Mouse (Mus musculus) thymus, postnatal 0 days (tissue): Measurements from ENCODE around the gene Hrh3. TPM values are rescaled to one million over a fixed set of nuclear protein-coding genes. Genes with fewer than 3 reads are reported as not detected.

Source experiments
- DNase-seq: peaks from one replicate; pipeline ENCODE4 v3.0.0-alpha.2; 2015; ENCODE audit warnings: low spot score
- polyA plus RNA-seq: library from polyadenylated mRNA; unstranded; fragments of >200 nt; fragmentation: Nextera tagmentation; extraction: Ambion mirVana; gene quantifications from 2 replicates; pipeline ENCODE4 v1.2.1, GENCODE M21; 2015

Gene Hrh3
- 0.46 and 0.49 TPM in 2 replicates for polyA plus RNA-seq

DNA sequence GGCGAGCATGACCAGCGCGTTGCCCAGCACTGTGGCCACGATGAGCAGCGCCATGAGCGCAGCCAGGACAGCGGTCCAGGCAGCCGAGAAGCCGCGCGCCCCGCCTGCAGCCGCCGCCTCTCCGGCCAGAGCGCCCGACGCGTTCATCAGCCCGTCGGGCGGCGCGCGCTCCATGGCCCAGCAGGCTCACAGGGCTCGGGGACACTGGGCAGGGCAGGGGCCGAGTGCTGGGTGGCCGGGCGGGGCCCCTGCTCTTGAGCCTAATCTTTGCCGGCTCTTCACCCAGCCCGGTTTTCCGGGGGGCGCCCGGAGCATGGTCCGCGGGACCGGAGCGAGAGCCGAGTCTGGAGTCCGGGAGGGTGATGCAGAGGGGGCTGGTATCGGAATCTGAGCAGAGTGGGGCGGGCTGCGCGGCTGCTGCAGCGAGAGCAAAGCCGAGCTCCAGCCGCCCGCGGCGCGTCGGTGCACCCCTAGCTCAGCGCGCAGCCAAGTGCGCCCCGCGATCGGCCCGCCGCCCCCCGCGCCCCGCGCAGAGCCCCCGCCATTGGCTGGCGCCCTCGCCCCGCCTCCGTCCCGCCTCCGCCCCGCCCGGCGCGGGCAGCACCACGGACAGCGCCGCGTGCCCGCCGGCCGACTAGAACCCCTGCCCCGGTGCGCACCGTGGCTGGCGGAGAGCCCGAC is at the start of gene Hrh3:
TSS of gene Hrh3 (minus strand) at position 511 of the 681 bp plus-strand sequence.
- DNase-seq = peak; percentile 83

DNA sequence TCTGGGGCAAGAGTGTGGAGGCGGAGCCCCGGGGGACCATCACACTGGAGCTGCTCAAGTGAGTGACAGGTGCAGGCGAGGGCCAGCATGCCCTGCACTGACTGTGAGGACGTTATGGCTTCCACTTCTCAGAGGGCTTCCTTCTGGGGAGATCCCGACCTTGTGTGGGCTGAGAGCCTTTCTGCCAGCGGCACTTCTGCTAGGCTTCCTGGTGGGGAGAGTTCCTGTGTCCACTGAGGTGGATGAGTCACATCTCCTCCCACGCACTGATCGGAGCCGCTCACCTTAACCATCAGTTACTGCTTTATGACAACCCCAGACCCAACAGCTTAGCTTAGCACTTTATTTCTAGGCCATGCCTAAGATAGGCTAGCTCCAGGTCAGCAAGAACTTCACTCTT is 44.3 kb upstream of the Hrh3 start:
- DNase-seq = no peak

DNA sequence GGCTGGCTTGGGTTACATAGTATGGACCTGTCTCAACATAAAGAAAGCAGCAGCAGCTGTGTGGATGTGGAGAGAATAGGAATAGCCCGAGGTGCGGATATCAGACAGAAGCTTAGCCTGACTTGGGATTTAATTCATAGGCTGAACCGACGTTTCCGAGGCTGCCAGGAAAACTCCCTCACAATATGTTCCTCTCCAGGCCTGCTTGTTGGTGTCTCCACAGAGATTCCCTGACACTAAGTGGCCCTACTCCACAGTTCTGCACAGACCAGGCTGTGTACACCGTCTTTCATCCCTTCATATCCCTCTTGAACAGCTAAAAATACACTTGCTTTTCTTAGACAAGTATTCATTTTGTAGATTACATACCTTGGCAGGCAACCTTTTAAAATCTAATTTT is 43.1 kb upstream of the Hrh3 start:
- no peak for DNase-seq

DNA sequence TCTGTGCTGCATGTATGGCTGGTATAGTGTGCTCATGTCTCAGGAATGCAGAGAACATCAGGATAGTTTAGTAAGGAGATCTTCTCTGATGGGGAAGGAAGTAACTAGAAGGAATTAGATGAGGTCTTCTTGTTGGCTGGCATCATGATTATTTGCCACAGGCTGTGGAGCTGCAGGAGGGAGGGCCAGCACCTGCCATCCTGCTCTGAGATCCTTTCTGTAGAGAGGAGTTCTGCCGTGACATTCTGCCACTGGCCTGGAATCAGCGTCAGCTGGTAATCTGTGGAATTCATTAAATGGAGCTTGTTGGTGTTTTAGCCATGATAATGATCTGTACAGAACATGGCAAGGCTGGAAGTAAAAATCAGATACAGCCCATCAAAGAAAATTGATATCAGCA is 41.8 kb upstream of the Hrh3 start:
- DNase-seq = no peak

DNA sequence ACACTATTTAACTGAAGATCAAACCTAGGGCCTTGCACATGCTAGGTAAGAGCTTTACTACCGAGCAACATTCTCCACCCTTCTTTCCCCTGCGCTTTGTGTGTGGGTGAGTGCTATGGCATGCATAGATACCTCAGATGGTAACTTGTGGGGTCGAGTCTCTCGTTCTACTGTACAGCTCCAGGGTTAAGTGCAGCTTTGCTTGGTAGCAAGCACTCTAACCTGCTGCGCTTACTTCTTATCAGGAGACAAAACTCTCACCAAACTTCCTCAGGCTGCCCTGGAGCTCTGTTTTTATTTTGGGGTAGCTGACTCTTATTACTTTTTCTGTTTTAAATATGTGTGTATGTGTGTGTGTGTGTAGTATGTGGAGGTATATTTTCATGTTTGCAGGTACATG is 31.1 kb upstream of the Hrh3 start:
- no peak for DNase-seq

DNA sequence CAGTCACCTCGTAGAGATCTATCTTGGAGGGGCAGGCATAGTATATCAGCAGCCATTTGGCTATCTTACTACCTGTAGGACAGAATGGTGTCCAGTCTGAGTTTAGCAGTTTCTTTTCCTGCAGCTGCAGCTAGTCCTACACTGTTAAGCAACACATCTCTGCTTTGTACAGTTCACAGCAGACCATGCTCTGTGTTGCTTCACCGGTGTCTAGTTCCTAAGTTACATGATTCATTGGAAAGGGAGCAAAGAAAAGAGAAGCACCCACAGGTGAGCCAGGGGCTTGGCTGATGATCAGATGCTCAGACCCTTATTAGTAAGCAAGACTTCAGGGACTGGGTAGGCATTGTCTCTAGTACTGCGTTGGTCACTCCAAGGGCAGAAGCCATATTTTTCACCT is 29.6 kb upstream of the Hrh3 start:
- no peak for DNase-seq

DNA sequence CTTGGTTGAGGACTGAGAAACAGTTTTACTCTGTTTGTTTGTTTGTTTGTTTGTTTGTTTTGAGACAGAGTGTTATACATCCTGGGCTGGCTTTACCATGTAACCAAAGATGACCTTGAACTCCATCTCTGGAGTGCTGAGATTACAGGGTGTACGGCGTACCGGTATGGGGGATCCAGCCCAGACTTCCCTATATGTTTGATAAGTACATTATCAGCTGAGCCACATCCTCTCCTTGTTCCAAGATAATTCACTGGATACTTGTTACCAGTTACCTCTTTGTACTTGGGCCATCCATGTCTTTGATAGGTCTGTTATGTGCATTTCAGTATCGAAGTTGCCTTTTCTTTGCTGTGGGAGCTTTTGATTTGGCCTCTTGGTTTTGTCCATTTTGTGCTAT is 28.9 kb upstream of the Hrh3 start:
- DNase-seq = no peak

DNA sequence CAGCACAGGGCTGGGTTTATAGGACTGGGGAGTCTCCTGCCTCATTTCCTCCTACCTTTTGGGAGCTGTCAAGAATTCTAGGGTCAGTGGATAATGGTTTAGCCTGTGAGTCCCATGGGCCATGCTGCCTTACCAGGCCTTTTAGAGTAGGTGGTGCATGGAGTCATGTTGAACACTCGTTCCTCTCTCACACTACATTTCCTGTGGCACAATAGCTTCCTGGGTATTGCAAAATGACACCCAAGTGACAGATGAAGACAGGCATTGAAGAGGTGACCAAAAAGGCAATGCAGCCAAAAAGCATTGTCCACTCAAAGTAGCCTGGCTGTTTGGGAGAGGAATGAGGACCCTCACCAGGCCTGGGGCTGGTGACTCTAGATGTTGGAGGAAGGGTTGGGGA is 23.4 kb upstream of the Hrh3 start:
- DNase-seq = no peak

DNA sequence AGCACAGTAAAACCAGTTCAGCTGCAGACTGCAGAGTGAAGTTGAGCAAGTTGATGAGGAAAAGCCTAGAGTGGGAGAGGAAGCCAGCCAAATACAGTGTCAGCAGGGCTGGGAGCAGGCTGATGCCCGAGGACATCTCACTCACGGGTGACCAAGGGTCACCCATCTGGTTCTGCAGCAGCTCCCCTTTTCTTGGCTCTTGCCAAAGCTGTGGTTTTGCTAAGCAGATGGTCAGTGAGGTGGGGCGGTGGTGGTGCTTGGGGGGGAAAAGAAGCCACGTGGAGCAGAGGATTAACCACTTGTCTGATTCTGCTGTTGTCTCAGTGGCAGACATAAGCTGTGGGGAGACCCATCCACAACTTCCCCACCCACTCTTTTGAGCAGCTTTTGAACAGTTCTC is 21.9 kb upstream of the Hrh3 start:
- no peak for DNase-seq

DNA sequence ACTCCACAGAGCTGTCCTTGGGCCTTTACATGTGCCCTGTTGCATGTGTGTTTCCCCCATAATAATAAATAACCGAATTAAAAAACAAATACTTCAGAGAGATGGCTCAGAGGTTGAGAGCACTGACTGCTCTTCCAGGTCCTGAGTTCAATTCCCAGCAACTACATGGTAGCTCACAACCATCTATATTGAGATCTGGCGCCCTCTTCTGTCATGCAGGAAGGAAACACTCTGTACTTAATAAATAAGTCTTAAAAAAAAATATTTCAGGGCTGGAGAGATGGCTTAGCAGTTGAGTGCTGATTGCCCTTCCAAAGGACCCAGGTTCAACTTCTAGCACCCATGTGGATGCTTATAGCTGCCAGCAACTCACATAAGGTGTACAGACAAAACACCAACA is 19.9 kb upstream of the Hrh3 start:
- DNase-seq = no peak

DNA sequence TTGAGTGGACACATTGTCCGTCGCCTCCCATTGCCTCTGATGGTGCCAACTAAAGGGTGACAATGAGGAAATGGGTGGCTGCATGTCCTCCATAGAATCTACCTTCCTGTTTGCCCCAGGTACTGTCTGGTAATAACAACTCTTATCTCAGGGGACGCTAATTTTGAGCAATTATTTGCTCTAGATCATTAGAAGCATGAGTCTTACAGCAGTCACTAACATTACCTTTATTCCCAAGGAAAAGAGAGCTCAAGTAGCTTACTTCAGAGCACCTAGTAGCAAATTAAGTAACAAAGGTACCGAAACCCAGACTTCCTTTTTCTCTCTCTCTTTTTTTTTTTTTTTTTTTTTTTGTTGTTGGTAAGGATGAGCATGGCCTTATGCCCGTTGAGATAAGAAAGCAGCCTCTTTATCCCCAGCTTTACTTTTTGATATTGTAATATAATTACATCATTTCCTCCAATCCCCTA is 16.0 kb upstream of the Hrh3 start:
- no peak for DNase-seq

DNA sequence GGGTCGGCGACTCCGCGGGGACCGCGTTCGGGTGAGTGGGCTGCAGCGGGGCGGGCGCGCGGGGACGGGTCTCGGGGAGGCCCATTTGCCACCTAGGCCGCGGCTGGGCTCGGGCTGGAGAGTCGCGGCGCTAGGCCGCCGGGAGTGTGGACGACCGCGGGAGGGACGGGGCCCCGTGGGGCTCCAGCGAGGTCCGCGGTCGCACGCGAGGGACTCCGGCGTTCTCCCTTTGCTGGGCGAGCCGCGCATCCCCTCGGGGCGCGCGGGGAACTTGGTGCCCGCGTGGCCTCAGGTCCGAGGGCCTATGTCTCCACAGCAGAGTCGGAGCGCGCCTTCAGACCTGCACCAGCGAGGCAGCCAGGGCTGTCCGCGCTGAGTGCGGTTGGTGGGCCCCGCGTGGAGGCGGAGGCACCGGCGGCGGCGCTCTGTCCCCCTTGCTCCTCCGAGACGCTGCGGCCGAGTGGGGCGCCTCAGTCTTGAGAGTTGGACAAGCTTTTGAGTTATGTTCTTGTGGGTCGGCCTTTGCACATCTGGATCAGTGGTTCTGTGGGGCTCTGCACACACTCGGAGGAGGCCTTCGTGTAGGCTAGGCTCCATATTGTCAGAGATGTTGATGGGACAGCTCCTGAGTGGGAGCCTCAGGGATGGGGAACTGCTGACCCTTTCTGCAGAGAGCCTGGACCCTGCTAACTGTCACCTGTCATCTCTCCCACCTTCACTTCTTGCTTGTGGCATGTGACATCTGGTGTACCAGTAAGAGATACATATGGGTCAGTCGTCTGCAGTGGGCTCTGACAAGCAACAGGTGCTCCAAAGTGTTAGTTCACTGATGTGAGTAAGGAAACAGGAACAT is 15.4 kb upstream of the Hrh3 start:
- no peak for DNase-seq

DNA sequence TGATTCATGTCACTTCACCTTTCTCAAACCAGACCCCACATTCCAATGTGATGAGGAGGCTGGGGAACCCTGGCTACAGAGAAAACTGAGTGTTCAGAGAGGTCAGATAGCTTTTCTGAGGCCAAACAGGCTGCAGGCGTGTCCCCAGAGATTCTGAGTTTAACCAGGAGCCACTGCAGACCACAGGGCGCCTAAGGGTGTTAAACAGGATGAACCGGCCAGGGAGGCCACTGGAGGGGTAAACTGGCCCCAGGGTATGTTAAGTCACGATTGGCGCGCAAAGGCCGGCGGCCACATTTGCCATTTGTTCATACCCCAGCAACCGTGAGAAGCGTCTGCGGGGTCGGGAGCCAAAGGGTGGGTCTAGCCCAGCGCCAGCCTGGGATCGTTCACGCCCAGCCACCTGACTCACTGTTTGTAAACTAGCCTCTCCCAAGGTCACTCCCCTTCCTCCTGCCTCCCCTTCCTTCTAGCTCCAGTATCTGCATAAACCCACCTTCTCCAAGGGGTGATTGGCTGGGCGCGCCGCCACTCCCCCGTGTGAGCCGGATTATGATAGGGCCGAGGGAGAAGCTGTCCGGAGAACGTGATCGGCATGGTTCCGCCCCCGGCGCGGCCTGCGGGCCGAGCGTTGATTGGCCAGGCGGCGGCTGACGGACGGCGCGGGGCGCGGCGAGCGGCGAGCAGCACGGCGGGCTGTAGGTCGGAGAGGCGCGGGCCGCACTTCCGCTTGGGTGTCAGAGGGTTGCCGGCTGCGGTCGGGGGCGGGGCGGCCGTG is 14.6 kb upstream of the Hrh3 start, which contains the start of gene Osbpl2:
TSS of gene Osbpl2 (plus strand) at position 646 of the 778 bp plus-strand sequence.
- DNase-seq = peak; percentile 95

DNA sequence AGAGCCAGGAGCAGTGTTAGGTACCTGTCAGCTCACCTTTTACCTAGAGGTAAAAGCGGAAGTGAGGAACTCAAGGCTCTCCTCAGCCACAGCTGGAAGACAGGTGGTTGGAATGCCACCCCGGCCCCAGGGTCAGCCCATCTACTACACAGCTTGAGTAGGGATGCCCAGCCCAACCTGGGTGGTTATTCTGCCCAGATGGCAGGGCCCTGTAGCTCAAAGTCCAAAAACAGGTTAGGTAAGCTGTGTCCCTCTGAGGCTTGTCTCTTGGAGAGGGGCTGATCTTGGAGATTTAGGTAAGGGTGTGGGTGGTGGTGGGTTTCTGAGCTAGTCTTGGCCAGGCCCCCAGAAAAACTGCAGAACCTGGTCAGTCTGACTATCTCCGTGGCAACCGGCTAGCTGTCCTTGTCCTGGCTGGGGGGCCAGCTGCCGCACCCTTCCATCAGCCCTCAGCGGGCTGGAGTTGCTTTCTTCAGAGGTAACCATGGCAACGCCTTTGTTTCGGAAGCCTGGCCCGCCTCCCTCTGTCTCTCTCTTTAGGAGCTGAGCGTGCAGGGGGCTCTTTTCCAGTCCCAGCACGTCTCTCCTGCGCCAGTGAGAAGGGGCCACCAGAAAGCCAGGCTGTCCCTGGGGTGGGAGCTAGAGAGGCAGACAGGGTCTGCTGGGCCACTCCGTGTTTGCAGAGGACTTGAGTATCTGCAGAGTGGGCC is 13.4 kb upstream of the Hrh3 start:
- peak; percentile 65 for DNase-seq

DNA sequence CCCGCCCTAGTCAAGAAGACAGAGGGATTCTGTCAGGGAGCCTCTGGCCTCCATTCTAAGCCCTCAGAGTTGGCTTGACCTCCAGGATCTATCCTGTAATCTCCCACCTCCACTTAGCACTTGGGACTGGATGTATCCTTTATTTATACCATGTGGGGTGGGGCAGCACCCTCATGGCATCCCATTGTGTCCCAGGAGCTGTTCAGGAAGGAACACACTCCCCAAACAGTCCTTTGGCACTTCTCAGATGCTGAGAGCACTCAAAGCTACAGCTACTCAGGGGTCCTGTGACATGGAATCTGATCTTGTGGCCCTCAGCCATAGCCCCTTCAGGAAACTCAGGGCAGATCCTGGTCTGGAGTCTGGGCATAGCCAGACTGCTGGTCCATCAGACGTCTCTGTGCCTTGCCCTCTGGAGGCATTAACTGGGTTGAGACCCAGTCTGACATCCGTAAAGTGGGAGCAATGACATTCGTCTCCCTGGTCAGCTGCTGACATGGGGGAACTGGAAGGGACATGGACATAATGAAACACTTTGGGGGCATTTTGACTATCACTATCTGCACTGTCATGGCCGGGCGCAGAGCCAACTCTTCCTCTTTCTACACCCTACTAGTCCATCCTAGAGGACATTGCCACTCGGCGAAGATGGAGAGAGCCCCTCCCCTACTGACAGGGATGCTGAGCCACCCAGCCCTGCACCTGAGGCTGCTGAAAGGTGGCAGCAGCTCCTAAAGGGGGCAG is 12.6 kb upstream of the Hrh3 start:
- DNase-seq = no peak

DNA sequence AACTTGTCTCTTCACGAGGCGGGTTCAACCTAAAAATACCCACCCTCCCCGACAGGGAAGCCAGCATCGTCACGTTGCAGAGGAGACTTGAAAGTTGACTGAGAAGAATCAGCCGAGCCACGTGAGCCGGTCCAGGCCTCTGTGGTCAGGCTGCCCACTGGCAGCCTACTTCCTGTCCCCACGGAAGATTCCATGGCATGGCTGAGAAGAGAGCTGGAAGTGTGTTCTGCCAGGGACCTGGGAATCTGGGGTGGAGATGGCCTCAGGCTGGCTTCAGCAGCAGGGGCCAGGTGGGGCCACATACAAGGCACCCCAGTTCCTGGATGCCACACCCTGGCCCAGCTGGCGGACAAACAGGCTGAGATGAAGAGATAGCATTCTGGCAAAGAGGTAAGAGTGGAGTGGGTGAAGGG is 11.8 kb upstream of the Hrh3 start:
- no peak for DNase-seq

DNA sequence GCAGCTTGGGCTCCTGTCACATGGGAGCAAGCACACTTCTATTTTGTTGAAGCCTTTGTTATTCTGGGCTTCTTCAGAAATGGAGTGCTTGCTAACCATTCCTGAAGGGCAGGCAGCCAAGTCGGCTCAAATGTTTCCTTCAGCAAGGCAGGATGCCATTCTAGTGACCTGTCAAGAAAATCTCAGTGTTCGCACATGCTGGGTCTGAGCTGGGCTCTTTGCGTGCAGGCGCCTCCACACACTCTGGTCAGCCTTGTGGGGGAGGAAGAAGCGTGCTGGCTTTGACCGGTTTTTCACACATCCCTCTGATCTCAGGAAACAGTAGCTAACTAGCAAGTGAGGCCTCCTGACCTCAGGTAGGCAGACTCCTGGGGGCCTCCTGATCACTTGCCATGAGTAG is 11.0 kb upstream of the Hrh3 start:
- no peak for DNase-seq

DNA sequence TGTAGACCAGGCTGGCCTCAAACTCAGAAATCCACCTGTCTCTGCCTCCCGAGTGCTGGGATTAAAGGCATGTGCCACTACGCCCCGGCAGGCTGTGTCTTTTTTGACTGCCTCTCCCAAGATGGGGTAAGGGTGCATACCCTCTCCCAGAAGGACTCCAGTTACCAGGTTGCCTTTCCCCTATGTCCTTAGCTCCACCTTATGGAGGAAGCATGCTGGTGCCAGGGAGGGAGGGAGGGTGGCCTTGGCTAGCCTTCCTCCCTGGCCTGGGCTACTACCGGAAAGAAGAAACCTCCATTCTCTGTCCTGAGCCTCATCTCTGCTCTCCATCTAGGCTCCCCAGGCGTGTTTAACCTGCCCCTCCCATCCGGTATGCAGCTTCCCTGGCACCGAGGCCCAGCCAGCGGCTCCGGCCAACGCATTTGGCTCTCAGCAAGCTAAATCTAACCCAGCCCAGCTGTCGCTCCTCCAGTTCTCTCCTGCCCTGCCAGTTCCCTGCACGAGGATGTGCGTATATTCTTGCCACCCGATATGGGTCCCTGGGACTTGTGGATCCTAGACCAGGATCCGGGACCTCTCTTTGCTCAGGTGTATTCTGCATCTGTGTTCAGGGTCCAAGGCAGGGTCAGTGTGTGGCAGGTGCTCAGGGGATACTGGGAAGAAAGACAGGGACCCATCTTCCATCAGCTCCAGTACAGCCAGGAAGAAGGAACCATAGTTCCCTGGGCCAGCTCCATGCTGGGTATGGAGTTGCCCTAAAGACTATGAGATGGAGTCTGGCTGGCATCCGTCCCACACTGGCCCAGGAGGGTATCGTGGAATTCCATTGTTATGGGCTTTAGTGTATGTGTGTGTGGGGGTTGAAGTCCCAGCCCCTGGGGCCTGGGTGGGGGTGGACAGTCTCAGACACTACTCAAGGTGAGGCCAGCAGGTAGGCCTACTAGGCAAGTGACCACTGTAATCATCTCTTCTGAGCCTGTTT is 9.9 kb upstream of the Hrh3 start:
- DNase-seq = no peak

DNA sequence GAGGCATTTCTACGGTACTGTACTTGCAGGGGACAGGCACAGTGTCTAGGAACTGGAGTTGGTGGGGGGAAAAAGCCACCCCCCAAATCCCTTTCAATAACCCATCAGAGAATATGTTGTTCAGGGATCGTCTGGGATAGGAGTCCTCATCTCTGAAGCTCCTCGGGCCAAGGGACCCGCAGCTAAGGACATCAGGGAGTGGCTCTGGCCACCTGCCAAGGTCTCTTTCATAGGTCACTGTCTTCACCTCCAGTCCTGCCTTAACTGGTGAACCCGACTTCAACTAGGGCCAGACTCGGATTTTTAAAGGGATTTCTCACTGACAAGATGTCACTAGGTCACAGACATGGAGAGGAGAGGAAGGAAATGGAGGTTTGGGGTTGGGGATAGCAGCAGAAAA is 4.0 kb upstream of the Hrh3 start:
- no peak for DNase-seq
